In the genomic region with DNA sequence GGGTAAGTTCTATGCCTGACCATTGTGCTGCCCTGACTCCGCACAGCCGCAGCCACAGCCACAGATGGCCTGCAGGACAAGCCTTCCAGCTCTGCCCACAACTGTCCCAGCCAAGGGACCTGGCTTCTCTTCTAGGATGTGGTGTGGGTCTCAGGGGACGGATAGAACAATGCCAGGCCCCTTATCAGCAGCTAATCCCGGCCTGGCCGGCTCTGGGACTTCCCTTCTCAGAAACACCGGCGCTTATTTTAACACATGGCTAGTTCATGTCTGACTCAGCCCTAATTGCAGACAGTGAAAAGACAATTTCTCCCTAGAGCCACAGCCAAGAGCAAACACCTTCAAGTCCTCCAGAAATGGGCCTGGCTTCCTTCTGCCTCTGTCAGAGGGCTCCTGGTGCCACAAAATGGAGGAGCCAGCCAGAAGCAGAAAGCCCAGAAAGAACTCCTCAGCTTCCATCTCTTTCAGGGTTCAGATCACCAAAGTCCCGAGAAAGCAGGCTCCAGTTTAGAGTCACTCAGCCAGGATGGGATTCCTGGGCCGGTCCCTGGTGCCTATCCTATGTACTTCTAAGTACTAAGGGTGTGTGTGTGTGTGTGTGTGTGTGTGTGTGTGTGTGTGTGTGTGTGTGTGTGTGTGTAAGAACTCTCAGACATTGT, we compare ENCODE assay signal across 11 mouse cellular contexts. TPM values are rescaled to one million over a fixed set of nuclear protein-coding genes. Genes with fewer than 3 reads are reported as not detected.
DNase-seq lines count a peak whose midpoint lies in the region; ATAC-seq and TF ChIP-seq lines count a peak whose summit lies in the region.
"Had no signal": no experiment of that assay in that cellular context is flagged by ENCODE, and none has a peak within 500 bp of the region (broad histone marks: within the 10 kb centered on the region; RNA-seq: fewer than 3 reads in every experiment).

No protein-coding gene starts in this region.

- H3K27ac ChIP-seq in bone marrow, adult 2 months (ENCODE audit: control insufficient read depth, insufficient read depth, low read depth, low read length, poor library complexity): peak overlapping the region; percentile 41
- peak overlapping the region; percentile 64 for H3K27ac ChIP-seq in intestine, embryonic 16.5 days (ENCODE audit: low read length)
- H3K27ac ChIP-seq in lung, embryonic 15.5 days: peak overlapping the region; percentile 96
- H3K27ac ChIP-seq: macrophage had no signal

- no peaks in the 10 kb centered on the region for H3K36me3 ChIP-seq in intestine, embryonic 16.5 days (ENCODE audit: control insufficient read depth, insufficient read depth, low read length)
- H3K36me3 ChIP-seq in lung, embryonic 15.5 days: no peaks in the 10 kb centered on the region

- WGBS in bone marrow, adult 2 months: 43% methylated on average over 9 of the region's 9 CpGs
- WGBS in intestine, embryonic 16.5 days: 61% methylated on average over 9 of the region's 9 CpGs
- whole genome bisulfite sequencing in lung, embryonic 15.5 days: 40% methylated on average over 9 of the region's 9 CpGs

- no peaks in the 10 kb centered on the region for H3K27me3 ChIP-seq in intestine, embryonic 16.5 days (replicated peaks; ENCODE audit: control insufficient read depth, insufficient read depth, low read length)
- no peaks in the 10 kb centered on the region for H3K27me3 ChIP-seq in lung, embryonic 15.5 days

- no peak overlapping the region for H3K4me3 ChIP-seq in bone marrow, adult 2 months (replicated peaks; ENCODE audit: control insufficient read depth, low read depth, low read length)
- no peak overlapping the region for H3K4me3 ChIP-seq in intestine, embryonic 16.5 days (ENCODE audit: low read length)
- H3K4me3 ChIP-seq in lung, embryonic 15.5 days: no peak overlapping the region

- ATAC-seq in intestine, embryonic 16.5 days: peak; percentile 51
- ATAC-seq in lung, embryonic 15.5 days (ENCODE audit: borderline replicate concordance, extremely low read depth, low FRiP score, low TSS enrichment): peak; percentile 44

- no peak overlapping the region for H3K9ac ChIP-seq in intestine, embryonic 16.5 days (ENCODE audit: low read depth, low read length)
- no peak overlapping the region; the same call in 1 of the 2 replicates for H3K9ac ChIP-seq in lung, embryonic 15.5 days

- TF ChIP-seq POLR2A in bone marrow, adult 2 months (IDR thresholded peaks at IDR 0.05; ENCODE audit: borderline replicate concordance, control insufficient read depth, low read depth, low read length): no peak

- 0 out of 2 replicates have a peak, but pooled peaks cover 3% of the 10 kb centered on the region for H3K9me3 ChIP-seq in intestine, embryonic 16.5 days (ENCODE audit: control insufficient read depth, low read length)
- no peaks in the 10 kb centered on the region for H3K9me3 ChIP-seq in lung, embryonic 15.5 days

- no peak overlapping the region for H3K4me2 ChIP-seq in intestine, embryonic 16.5 days (ENCODE audit: low read depth, low read length)
- H3K4me2 ChIP-seq in lung, embryonic 15.5 days: peak overlapping the region; percentile 31

- H3K4me1 ChIP-seq in bone marrow, adult 2 months (ENCODE audit: control insufficient read depth, insufficient read depth, low read length): peaks cover 9% of the 10 kb centered on the region
- H3K4me1 ChIP-seq in intestine, embryonic 16.5 days (ENCODE audit: control insufficient read depth, insufficient read depth, low read length): no peaks in the 10 kb centered on the region
- H3K4me1 ChIP-seq in lung, embryonic 15.5 days: peaks cover 40% of the 10 kb centered on the region

- peak; percentile 19 to 38 for DNase-seq in adrenal gland, postnatal 36 days
- DNase-seq in adrenal gland, adult 8-10 months: no peak
- no peak for DNase-seq in cerebellum, adult 11-12 months
- no peak for DNase-seq in embryo, embryonic 9.5 days (ENCODE audit: extremely low spot score)
- DNase-seq in retina, embryonic 14.5 days (ENCODE audit: low spot score): no peak
- DNase-seq: thymus, postnatal 4 days had no signal

- no peak for TF ChIP-seq CTCF in bone marrow, adult 2 months (IDR thresholded peaks at IDR 0.05; ENCODE audit: control insufficient read depth, insufficient read depth, low read length)

RNA-seq across cellular contexts. Expression of gene Sftpb, which starts 26.8 kb away (rescaled TPM):
- total RNA-seq in adrenal gland, postnatal 36 days (2021): not detected
- not detected for total RNA-seq in adrenal gland, adult 8-10 months (2022)
- polyA plus RNA-seq in bone marrow, adult 2 months (2011; ENCODE audit: insufficient read depth, insufficient read length, low replicate concordance, missing spikeins): not detected in 2 replicates
- polyA plus RNA-seq in intestine, embryonic 16.5 days (2015; fragmentation: Nextera tagmentation; extraction: Ambion mirVana): 0.11 and 0.18 TPM in 2 replicates
- 73.4 and 93.8 TPM in 2 replicates for polyA plus RNA-seq in lung, embryonic 15.5 days (2015; fragmentation: Nextera tagmentation; extraction: Ambion mirVana)
- polyA plus RNA-seq: embryonic facial prominence, embryonic 14.5 days; macrophage had no signal

RNA-seq across cellular contexts. Expression of gene Atoh8, which starts 42.3 kb away (rescaled TPM):
- total RNA-seq in adrenal gland, postnatal 36 days (2021): 1 to 10 TPM; 3.1 to 3.2 TPM
- total RNA-seq in adrenal gland, adult 8-10 months (2022): 1 to 10 TPM; 1.8 to 3.9 (median 2.2) TPM
- polyA plus RNA-seq in bone marrow, adult 2 months (2011; ENCODE audit: insufficient read depth, insufficient read length, low replicate concordance, missing spikeins): 0.56 and 1.9 TPM in 2 replicates
- 9.3 and 9.6 TPM in 2 replicates for polyA plus RNA-seq in intestine, embryonic 16.5 days (2015; fragmentation: Nextera tagmentation; extraction: Ambion mirVana)
- 25.4 and 27.8 TPM in 2 replicates for polyA plus RNA-seq in lung, embryonic 15.5 days (2015; fragmentation: Nextera tagmentation; extraction: Ambion mirVana)
- polyA plus RNA-seq: macrophage had no signal

Comparison
In these comparisons a context has a peak if more than half of its experiments do, and no peak if none do; other contexts are left out.
1. DNase-seq: peak in adrenal gland, postnatal 36 days (2 of 2); none in adrenal gland, adult 8-10 months (single experiment), cerebellum, adult 11-12 months (single experiment), embryo, embryonic 9.5 days (single experiment) and retina, embryonic 14.5 days (single experiment).
2. H3K27ac ChIP-seq: peak in every context shown above with its lines; median percentile 96 in lung, embryonic 15.5 days; 64 in intestine, embryonic 16.5 days; 41 in bone marrow, adult 2 months.
3. RNA of gene Sftpb, which starts 26.8 kb away (polyA plus RNA-seq): 73.4 to 93.8 TPM in lung, embryonic 15.5 days; not detected in bone marrow, adult 2 months and 0.11 to 0.18 TPM in intestine, embryonic 16.5 days; every median in the first group is over 10 times any median in the second.